Mouse (Mus musculus) small intestine, adult 2 months (tissue): ENCODE measurements around the gene Tmem86a.

Experiments
- CTCF ChIP-seq: fragments of 200-500 bp; IDR thresholded peaks from 2 replicates; pipeline ENCODE4 v1.5.1; 2012; ENCODE audit warnings: low read depth, mild to moderate bottlenecking, control low read depth, inconsistent platforms, low read length, moderate library complexity, mixed read lengths; ENCODE audit not compliant: insufficient replicate concordance, insufficient read length; ENCODE audit errors: extremely low read depth
- POLR2A ChIP-seq: fragments of 200-500 bp; IDR thresholded peaks from 2 replicates; pipeline ENCODE4 v1.6.1; 2012; ENCODE audit warnings: low read depth, mild to moderate bottlenecking, control low read depth, inconsistent platforms, low read length, moderate library complexity

DNA sequence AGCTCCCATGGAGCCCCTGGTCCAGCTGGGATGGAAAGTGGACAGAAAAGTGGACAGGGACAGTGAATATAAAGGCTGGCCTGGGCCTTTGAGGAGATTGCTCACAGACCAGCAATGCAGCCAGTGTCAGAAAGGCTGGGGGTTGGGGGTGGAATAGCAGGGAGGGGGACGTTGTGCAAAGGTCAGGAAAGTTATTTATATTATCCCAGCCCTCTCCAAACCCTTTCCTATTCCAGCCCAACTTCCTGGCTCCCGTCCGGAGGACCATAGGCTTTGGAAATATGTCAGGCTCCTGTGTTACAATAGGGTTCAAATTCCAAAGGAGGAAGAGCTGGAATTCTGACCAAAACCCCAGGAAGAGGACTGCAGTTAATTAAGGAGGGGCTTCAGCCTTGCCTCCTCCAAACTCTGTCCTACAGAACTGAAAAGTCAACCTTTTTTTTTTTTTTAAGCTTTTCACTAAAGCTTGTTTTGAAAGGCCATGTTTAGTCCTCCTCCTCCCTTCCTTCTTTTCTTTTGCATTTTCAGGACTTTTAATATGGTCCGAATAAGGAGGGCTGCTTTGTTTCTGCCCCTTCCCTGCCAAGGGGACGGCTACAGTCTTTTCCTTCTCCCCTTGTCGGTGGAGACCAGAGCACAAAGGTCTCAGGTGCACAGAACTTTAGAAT lies 7.4 kb upstream of the Tmem86a start:
- TF ChIP-seq POLR2A = no peak
- no peak for TF ChIP-seq CTCF
